In genomic region chr8:121170626-121171552, GRCm38 (mm10) we compare ENCODE assay signal across 8 mouse cellular contexts. TPM values are rescaled to one million over a fixed set of nuclear protein-coding genes. Genes with fewer than 3 reads are reported as not detected.
DNase-seq lines count a peak whose midpoint lies in the region; ATAC-seq and TF ChIP-seq lines count a peak whose summit lies in the region.

No protein-coding gene starts in this region.

- DNase-seq in cerebellum, adult 2 months, result peak; percentile 8 to 9
- DNase-seq in cerebellum, adult 11-12 months, result no peak
- peak; percentile 67 for DNase-seq in 416B (ENCODE audit: low read depth)
- DNase-seq in heart, adult 8-10 months (ENCODE audit: low spot score), result peak; percentile 77
- peak; percentile 33 to 35 for DNase-seq in layer of hippocampus, adult 8-10 months (ENCODE audit: low spot score in 2 of 2)
- no peak for DNase-seq in liver, postnatal 0 days
- DNase-seq in midbrain, embryonic 10.5 days (ENCODE audit: low spot score), result no peak

- H3K9ac ChIP-seq in liver, postnatal 0 days (replicated peaks), result no peak overlapping the region

- ATAC-seq in liver, postnatal 0 days, result peak; percentile 36; the same call in 1 of the 2 replicates
- no peak for ATAC-seq in CD4-positive, CD25-positive, alpha-beta regulatory T cell, adult 4 months

- H3K4me2 ChIP-seq in liver, postnatal 0 days (ENCODE audit: low read depth, low read length), result peak overlapping the region; percentile 40

- H3K27ac ChIP-seq in cerebellum, adult 2 months (ENCODE audit: insufficient read depth, low read length), result no peak overlapping the region
- H3K27ac ChIP-seq in liver, postnatal 0 days (ENCODE audit: low read depth), result no peak overlapping the region
- H3K27ac ChIP-seq in midbrain, embryonic 10.5 days (replicated peaks), result no peak overlapping the region; the same call in 1 of the 2 replicates

- no peak for TF ChIP-seq CTCF in cerebellum, adult 2 months (IDR thresholded peaks at IDR 0.05; ENCODE audit: borderline replicate concordance, insufficient read depth, low read depth, low read length)
- no peak for TF ChIP-seq CTCF in liver, postnatal 0 days (IDR thresholded peaks at IDR 0.05; ENCODE audit: low read depth)

- H3K4me3 ChIP-seq in cerebellum, adult 2 months (replicated peaks; ENCODE audit: insufficient read depth, low read depth, low read length), result no peak overlapping the region
- no peak overlapping the region for H3K4me3 ChIP-seq in liver, postnatal 0 days (ENCODE audit: low read depth, low read length)
- no peak overlapping the region for H3K4me3 ChIP-seq in midbrain, embryonic 10.5 days

- no peaks in the 10 kb centered on the region; the same call in 1 of the 2 replicates for H3K27me3 ChIP-seq in cerebellum, adult 2 months (ENCODE audit: control insufficient read depth, insufficient read depth, low read length)
- no peaks in the 10 kb centered on the region for H3K27me3 ChIP-seq in liver, postnatal 0 days (ENCODE audit: insufficient read depth, low read length)
- H3K27me3 ChIP-seq in midbrain, embryonic 10.5 days (ENCODE audit: low read depth, poor library complexity, severe bottlenecking), result no peaks in the 10 kb centered on the region; the same call in 1 of the 2 replicates

- WGBS in cerebellum, adult 2 months, result 60% methylated on average over 27 of the region's 27 CpGs
- 37% methylated on average over 27 of the region's 27 CpGs for WGBS in liver, postnatal 0 days (ENCODE audit: insufficient replicate concordance)
- 75% methylated on average over 27 of the region's 27 CpGs for WGBS in midbrain, embryonic 10.5 days

- no peaks in the 10 kb centered on the region for H3K36me3 ChIP-seq in liver, postnatal 0 days (replicated peaks; ENCODE audit: insufficient read depth, low read length)
- no peaks in the 10 kb centered on the region for H3K36me3 ChIP-seq in midbrain, embryonic 10.5 days

- no peak for TF ChIP-seq POLR2A in cerebellum, adult 2 months (IDR thresholded peaks at IDR 0.05; ENCODE audit: borderline replicate concordance, insufficient read depth, low read length)

- no peak; the same call in 1 of the 2 replicates for TF ChIP-seq EP300 in liver, postnatal 0 days (IDR thresholded peaks at IDR 0.05; ENCODE audit: low read depth)

- no peaks in the 10 kb centered on the region for H3K4me1 ChIP-seq in cerebellum, adult 2 months (ENCODE audit: control insufficient read depth, insufficient read depth, low read length)
- no peaks in the 10 kb centered on the region for H3K4me1 ChIP-seq in liver, postnatal 0 days (ENCODE audit: insufficient read depth)
- peaks cover 37% of the 10 kb centered on the region for H3K4me1 ChIP-seq in midbrain, embryonic 10.5 days

- no peaks in the 10 kb centered on the region for H3K9me3 ChIP-seq in liver, postnatal 0 days (ENCODE audit: low read length)
- no peaks in the 10 kb centered on the region for H3K9me3 ChIP-seq in midbrain, embryonic 10.5 days (replicated peaks)

RNA-seq across cellular contexts. Expression of gene Foxl1, which starts 43.1 kb away (rescaled TPM):
- 0.11 TPM in 1 of 2 replicates, not detected in the other for polyA plus RNA-seq in cerebellum, adult 2 months (2012; rRNA removed)
- total RNA-seq in heart, adult 8-10 months (2022), result under 1 TPM in 3 of 4 experiments, not detected in 1; 0.08 to 0.26 (median 0.09) TPM
- under 1 TPM in 3 of 4 experiments, not detected in 1; 0.16 to 0.18 (median 0.16) TPM for total RNA-seq in layer of hippocampus, adult 8-10 months (2022)
- not detected in 2 replicates for polyA plus RNA-seq in liver, postnatal 0 days (2015; fragmentation: Nextera tagmentation; extraction: Ambion mirVana)
- polyA plus RNA-seq in midbrain, embryonic 10.5 days (2016; fragmentation: Nextera tagmentation; extraction: Ambion mirVana), result 1.1 TPM in 2 replicates
- polyA plus RNA-seq in CD4-positive, CD25-positive, alpha-beta regulatory T cell, adult 4 months (2017; shearing (Covaris generic)), result not detected

RNA-seq across cellular contexts. Expression of gene Foxc2, which starts 54.9 kb away (rescaled TPM):
- 0.34 and 0.95 TPM in 2 replicates for polyA plus RNA-seq in cerebellum, adult 2 months (2012; rRNA removed)
- total RNA-seq in heart, adult 8-10 months (2022), result 1 to 10 TPM; 1.4 to 2.2 (median 1.6) TPM
- total RNA-seq in layer of hippocampus, adult 8-10 months (2022), result 1 to 10 TPM; 1.0 to 2.3 (median 1.3) TPM
- polyA plus RNA-seq in liver, postnatal 0 days (2015; fragmentation: Nextera tagmentation; extraction: Ambion mirVana), result 0.04 and 0.05 TPM in 2 replicates
- polyA plus RNA-seq in midbrain, embryonic 10.5 days (2016; fragmentation: Nextera tagmentation; extraction: Ambion mirVana), result 5.1 and 6.1 TPM in 2 replicates
- not detected for polyA plus RNA-seq in CD4-positive, CD25-positive, alpha-beta regulatory T cell, adult 4 months (2017; shearing (Covaris generic))

Comparison
In these comparisons a context has a peak if more than half of its experiments do, and no peak if none do; other contexts are left out.
1. DNase-seq: peak in cerebellum, adult 2 months (2 of 2), 416B (single experiment), heart, adult 8-10 months (single experiment) and layer of hippocampus, adult 8-10 months (2 of 2); none in cerebellum, adult 11-12 months (single experiment), liver, postnatal 0 days (single experiment) and midbrain, embryonic 10.5 days (single experiment).